Mouse (Mus musculus) limb, embryonic 14.5 days (tissue): ENCODE measurements around the gene Kctd6. TPM values are rescaled to one million over a fixed set of nuclear protein-coding genes. Genes with fewer than 3 reads are reported as not detected.

ENCODE experiments used
- ATAC-seq: fragments of 200-750 bp; cut with Nextera tagmentation; 2 replicates; pipeline ENCODE4 v1.8.0; 2017; ENCODE audit warnings: low read depth, moderate number of reproducible peaks, moderate TSS enrichment; ENCODE audit not compliant: low FRiP score
- DNase-seq: peaks from one replicate; pipeline ENCODE4 v3.0.0-alpha.2; 2015; ENCODE audit warnings: low spot score
- H3K27ac ChIP-seq: fragments of 300-500 bp; sonication (generic); replicated peaks from 2 replicates; pipeline ENCODE4 v1.5.1; 2014; ENCODE audit warnings: low read depth, mild to moderate bottlenecking, low read length, moderate library complexity, mixed read lengths
- H3K27me3 ChIP-seq: fragments of 300-500 bp; sonication (generic); 2 replicates; pipeline ENCODE4 v1.6.1; 2014; ENCODE audit warnings: low read length, mixed read lengths; ENCODE audit not compliant: control insufficient read depth, insufficient read depth
- H3K36me3 ChIP-seq: fragments of 300-500 bp; sonication (generic); 2 replicates; pipeline ENCODE4 v1.6.1; 2014; ENCODE audit warnings: mild to moderate bottlenecking, low read length, moderate library complexity, mixed read lengths; ENCODE audit not compliant: control insufficient read depth, insufficient read depth
- H3K4me1 ChIP-seq: fragments of 300-500 bp; sonication (generic); 2 replicates; pipeline ENCODE4 v1.6.1; 2014; ENCODE audit warnings: antibody characterized with exemption, low read length, mixed read lengths; ENCODE audit not compliant: control insufficient read depth, insufficient read depth
- H3K4me2 ChIP-seq: fragments of 300-500 bp; sonication (generic); replicated peaks from 2 replicates; pipeline ENCODE4 v1.6.1; 2014; ENCODE audit warnings: low read depth, mild to moderate bottlenecking, low read length, moderate library complexity; ENCODE audit not compliant: severe bottlenecking
- H3K4me3 ChIP-seq: fragments of 300-500 bp; sonication (generic); replicated peaks from 2 replicates; pipeline ENCODE4 v1.5.1; 2014; ENCODE audit warnings: low read length
- H3K9ac ChIP-seq: fragments of 300-500 bp; sonication (generic); 2 replicates; pipeline ENCODE4 v1.6.1; 2014; ENCODE audit warnings: mild to moderate bottlenecking, low read depth, low read length, moderate library complexity; ENCODE audit not compliant: severe bottlenecking
- H3K9me3 ChIP-seq: fragments of 300-500 bp; sonication (generic); 2 replicates; pipeline ENCODE4 v1.6.1; 2016; ENCODE audit warnings: low read length; ENCODE audit not compliant: control insufficient read depth
- POLR2A ChIP-seq: fragments of 200-500 bp; IDR thresholded peaks from 2 replicates; pipeline ENCODE4 v1.8.0; 2012; ENCODE audit warnings: inconsistent platforms, mild to moderate bottlenecking, moderate library complexity, borderline replicate concordance; ENCODE audit not compliant: insufficient read depth, insufficient read length; ENCODE audit errors: extremely low read depth
- WGBS: fragments of 180-500 bp; shearing (Covaris S2); extraction: QIAGEN DNeasy Blood & Tissue Kit; methylation state at CpG from one replicate; pipeline ENCODE4 v1.1.7; 2014; 5-methylcytosine and 5-hydroxymethylcytosine counted together
- polyA plus RNA-seq, 2 experiments: library from polyadenylated mRNA; depleted of rRNA in 1 of 2; stranded (reverse) in 1 of 2; unstranded in 1 of 2; fragments of >200 nt; fragmentation: Nextera tagmentation in 1 of 2; extraction: Ambion mirVana in 1 of 2; gene quantifications; 2 replicates each; pipeline versions ENCODE4 v1.2.1 to v1.2.3; 2012 to 2014

The Kctd6 gene
- polyA plus RNA-seq, 2 experiments: 11.2 to 15.8 TPM

DNA sequence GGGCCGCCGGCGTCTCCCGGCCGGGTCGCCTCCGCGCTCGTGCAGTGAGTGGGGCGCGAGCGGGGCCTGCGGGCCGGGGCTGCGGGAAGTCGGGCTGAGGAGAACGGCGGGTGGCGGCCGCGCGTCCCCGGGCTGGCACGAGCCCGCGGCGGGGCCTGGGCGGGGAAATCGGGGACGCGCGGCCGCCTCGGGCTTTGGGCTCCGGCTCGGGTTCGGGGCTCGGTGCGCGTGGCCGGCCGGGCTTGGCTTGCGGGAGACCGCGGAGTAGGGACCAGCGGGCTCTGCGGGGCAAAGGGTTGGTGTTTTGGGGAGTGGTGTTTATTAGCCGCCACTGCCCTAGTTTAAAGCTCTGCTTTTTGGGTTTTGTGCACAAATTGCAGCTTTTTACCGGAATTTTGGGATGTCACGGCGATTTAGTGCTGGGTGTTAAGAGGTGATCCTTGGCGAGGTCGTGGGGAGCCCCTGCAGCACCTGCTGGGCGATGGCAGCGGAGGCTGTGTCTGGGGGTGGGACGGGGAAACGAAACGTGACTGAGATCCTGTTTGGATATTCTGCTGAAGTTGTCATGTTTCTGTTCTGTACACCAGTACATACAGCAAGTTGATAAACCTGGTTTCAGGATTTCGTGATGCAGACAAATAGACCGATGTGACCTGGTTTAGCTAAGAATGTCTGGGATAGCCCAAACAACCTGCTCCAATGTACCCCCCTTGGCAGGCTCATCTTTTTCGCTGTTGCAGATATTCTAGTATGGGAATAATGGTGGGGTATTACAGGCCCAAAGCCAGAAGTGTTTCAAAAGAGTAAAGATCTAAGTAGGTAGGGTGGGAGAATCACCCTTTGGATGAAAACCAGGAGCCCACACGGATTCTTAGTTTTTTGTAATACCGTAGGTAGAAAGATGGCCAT lies 613 bp downstream of the Kctd6 start:
- no peak for TF ChIP-seq POLR2A
- ATAC-seq (peak; percentile 78), DNase-seq (peak; percentile 46)
- WGBS: 2% methylated on average over 56 of the region's 63 CpGs
- Histone ChIP-seq H3K4me2 (peak overlapping the region; percentile 86), H3K9me3 (no peaks in the 10 kb centered on the region), H3K9ac (peak overlapping the region; percentile 89), H3K4me1 (peaks cover 16% of the 10 kb centered on the region), H3K4me3 (peak overlapping the region; percentile 65), H3K36me3 (no peaks in the 10 kb centered on the region), H3K27me3 (no peaks in the 10 kb centered on the region), H3K27ac (peak overlapping the region; percentile 85)

- no peak for DNase-seq
- H3K9ac ChIP-seq: 0 out of 2 replicates have a peak overlapping the region, but pooled peaks have one; percentile 2
- H3K4me1 ChIP-seq: peaks cover 16% of the 10 kb centered on the region
- H3K27ac ChIP-seq: no peak overlapping the region
- no peaks in the 10 kb centered on the region for H3K36me3 ChIP-seq
- no peaks in the 10 kb centered on the region for H3K9me3 ChIP-seq
- no peak for TF ChIP-seq POLR2A
- peak overlapping the region; percentile 65 for H3K4me3 ChIP-seq
- H3K27me3 ChIP-seq: no peaks in the 10 kb centered on the region
- 17% methylated on average over 21 of the region's 21 CpGs for WGBS
- peak overlapping the region; percentile 86 for H3K4me2 ChIP-seq
- ATAC-seq: no peak
These were observed 1.4 kb downstream of the Kctd6 start for GRCm38 (mm10) chr14:8215208-8215778.

GRCm38 (mm10) chr14:8216100-8216499 lies 2.2 kb downstream of the Kctd6 start:
- Histone ChIP-seq H3K9ac (0 out of 2 replicates have a peak overlapping the region, but pooled peaks have one; percentile 2), H3K9me3 (no peaks in the 10 kb centered on the region), H3K4me3 (no peak overlapping the region), H3K4me2 (0 out of 2 replicates have a peak overlapping the region, but pooled peaks have one; percentile 86), H3K36me3 (no peaks in the 10 kb centered on the region), H3K27ac (no peak overlapping the region), H3K4me1 (peaks cover 16% of the 10 kb centered on the region), H3K27me3 (no peaks in the 10 kb centered on the region)
- DNase-seq (no peak), ATAC-seq (no peak)
- no peak for TF ChIP-seq POLR2A
- WGBS: 64% methylated on average over 5 of the region's 5 CpGs

DNA sequence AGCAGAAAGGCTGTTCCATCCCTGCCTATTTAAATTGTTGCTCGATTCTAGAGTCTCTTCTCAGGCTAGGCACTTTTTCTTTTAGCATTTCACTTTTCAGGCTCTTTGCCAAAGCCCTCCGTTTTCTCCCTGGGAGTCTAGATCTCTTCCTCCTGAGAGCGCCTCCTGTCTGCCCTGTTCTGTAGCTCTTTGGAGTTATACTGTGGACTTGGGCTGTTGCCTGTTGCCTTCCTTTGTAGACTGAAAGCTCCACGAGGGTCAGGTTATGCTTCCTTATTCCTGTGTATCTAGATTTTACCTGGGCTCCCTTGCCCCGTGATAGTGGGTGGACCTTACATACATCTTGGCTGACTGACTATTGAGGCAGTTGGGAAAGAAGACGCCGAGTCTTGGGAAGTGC lies 4.3 kb downstream of the Kctd6 start:
- 60% methylated on average over 7 of the region's 7 CpGs for WGBS
- Histone ChIP-seq H3K4me3 (no peak overlapping the region), H3K4me1 (peaks cover 16% of the 10 kb centered on the region), H3K27me3 (no peaks in the 10 kb centered on the region), H3K9ac (no peak overlapping the region), H3K9me3 (no peaks in the 10 kb centered on the region), H3K27ac (no peak overlapping the region), H3K4me2 (no peak overlapping the region), H3K36me3 (peaks cover 8% of the 10 kb centered on the region; the same call in 1 of the 2 replicates)
- ATAC-seq (no peak), DNase-seq (no peak)
- no peak for TF ChIP-seq POLR2A

DNA sequence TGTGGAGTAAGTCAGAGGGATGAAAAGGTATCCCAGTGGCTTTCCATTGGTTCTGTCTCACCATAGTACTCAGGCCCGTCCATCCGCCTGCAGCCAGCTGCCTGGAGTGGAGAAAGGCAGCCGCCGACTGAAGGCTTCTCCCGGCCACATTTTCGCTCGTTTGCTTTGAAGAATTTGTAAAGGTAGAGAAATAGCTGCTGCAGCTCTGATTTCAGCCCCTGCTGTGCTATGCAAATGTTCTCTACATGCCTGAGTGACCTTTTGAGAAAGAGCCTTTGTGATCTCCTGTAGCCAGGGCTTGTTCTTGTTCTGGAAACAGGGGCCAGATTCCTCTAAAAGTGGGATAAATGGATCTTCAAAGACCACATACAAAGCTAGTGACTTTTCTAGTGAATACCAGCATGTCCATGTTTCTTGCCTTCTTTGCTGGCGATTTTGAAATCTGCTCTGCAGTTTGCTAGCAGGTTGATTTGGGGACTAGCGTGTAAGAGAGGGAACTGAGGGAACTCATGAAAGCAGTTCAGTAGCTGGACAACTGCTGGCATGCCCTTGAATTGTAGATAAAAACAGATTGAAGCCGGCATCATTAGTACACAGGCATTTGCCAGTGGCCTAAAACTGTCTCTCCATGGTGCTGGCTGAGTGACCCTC lies 4.9 kb downstream of the Kctd6 start:
- Histone ChIP-seq H3K36me3 (peaks cover 8% of the 10 kb centered on the region; the same call in 1 of the 2 replicates), H3K9me3 (no peaks in the 10 kb centered on the region)

More for the DNA sequence above, 4.9 kb downstream of the Kctd6 start:
- peaks cover 16% of the 10 kb centered on the region for H3K4me1 ChIP-seq
- H3K27me3 ChIP-seq: no peaks in the 10 kb centered on the region
- WGBS: 31% methylated on average over 10 of the region's 10 CpGs
- no peak for ATAC-seq
- H3K4me3 ChIP-seq: no peak overlapping the region
- H3K9ac ChIP-seq: no peak overlapping the region
- H3K27ac ChIP-seq: no peak overlapping the region
- H3K4me2 ChIP-seq: no peak overlapping the region
- DNase-seq: no peak
- TF ChIP-seq POLR2A: no peak
